Mouse (Mus musculus) MN1 (cell line): ENCODE results near the gene Snrpc.
"Not testable (repeated sequence)": the region's sequence is repeated elsewhere in the genome, so short reads cannot be mapped to it uniquely, and the experiment has no call there.

Experiments
- DNase-seq: peaks from one replicate; pipeline ENCODE4 v3.0.0-alpha.2; 2016; ENCODE audit warnings: low spot score

The Snrpc gene

GRCm38 (mm10) chr17:27837850-27838249 is at the start of gene Snrpc:
Gene Snrpc (plus strand): TSS chr17:27838150.
- not testable (repeated sequence) for DNase-seq

- DNase-seq, result no peak
Measured at GRCm38 (mm10) chr17:27788456-27789172, 49.3 kb upstream of the Snrpc start.

GRCm38 (mm10) chr17:27790015-27790414 is 47.9 kb upstream of the Snrpc start:
- no peak for DNase-seq

GRCm38 (mm10) chr17:27790976-27791375 is 47.0 kb upstream of the Snrpc start:
- DNase-seq, result no peak

- no peak for DNase-seq
Measured at GRCm38 (mm10) chr17:27791556-27791955, 46.4 kb upstream of the Snrpc start.

GRCm38 (mm10) chr17:27792516-27792915 is 45.4 kb upstream of the Snrpc start:
- no peak for DNase-seq

GRCm38 (mm10) chr17:27793144-27793543 is 44.8 kb upstream of the Snrpc start:
- DNase-seq, result no peak

GRCm38 (mm10) chr17:27796780-27797179 is 41.2 kb upstream of the Snrpc start:
- DNase-seq, result peak; percentile 87

GRCm38 (mm10) chr17:27797341-27797872 is 40.5 kb upstream of the Snrpc start:
- peak; percentile 77 for DNase-seq

GRCm38 (mm10) chr17:27799771-27800584 is 38.0 kb upstream of the Snrpc start:
- DNase-seq, result peak; percentile 73

- peak; percentile 36 for DNase-seq
Measured at GRCm38 (mm10) chr17:27800710-27801648, 37.0 kb upstream of the Snrpc start.

- DNase-seq, result no peak
Measured at GRCm38 (mm10) chr17:27803752-27804151, 34.2 kb upstream of the Snrpc start.

- no peak for DNase-seq
Measured at GRCm38 (mm10) chr17:27804156-27804690, 33.7 kb upstream of the Snrpc start.

- DNase-seq, result peak; percentile 30
Measured at GRCm38 (mm10) chr17:27804803-27805770, 32.9 kb upstream of the Snrpc start.

GRCm38 (mm10) chr17:27807542-27808078 is 30.3 kb upstream of the Snrpc start:
- no peak for DNase-seq

GRCm38 (mm10) chr17:27810569-27811331 is 27.2 kb upstream of the Snrpc start:
- DNase-seq, result no peak

- no peak for DNase-seq
Measured at GRCm38 (mm10) chr17:27811980-27812379, 26.0 kb upstream of the Snrpc start.

- DNase-seq, result no peak
Measured at GRCm38 (mm10) chr17:27814606-27815005, 23.3 kb upstream of the Snrpc start.

GRCm38 (mm10) chr17:27819011-27819410 is 18.9 kb upstream of the Snrpc start:
- no peak for DNase-seq
